Mouse (Mus musculus) forebrain, embryonic 16.5 days (tissue): ENCODE data around the gene Fa2h. TPM values are rescaled to one million over a fixed set of nuclear protein-coding genes. Genes with fewer than 3 reads are reported as not detected.
A peak's percentile ranks its signal among the peaks of the same experiment; 100 is the strongest.

Experiments
- ATAC-seq: fragments of 200-750 bp; cut with Nextera tagmentation; 2 replicates; pipeline ENCODE4 v1.8.0; 2017; ENCODE audit warnings: mild to moderate bottlenecking, moderate library complexity
- H3K27ac ChIP-seq: fragments of 300-500 bp; sonication (generic); 2 replicates; pipeline ENCODE4 v1.5.1; 2014; ENCODE audit warnings: low read length, control low read depth
- H3K27me3 ChIP-seq: fragments of 300-500 bp; sonication (generic); replicated peaks from 2 replicates; pipeline ENCODE4 v1.6.1; 2014; ENCODE audit warnings: low read length; ENCODE audit not compliant: control insufficient read depth, insufficient read depth
- H3K36me3 ChIP-seq: fragments of 300-500 bp; sonication (generic); 2 replicates; pipeline ENCODE4 v1.6.1; 2014; ENCODE audit not compliant: control insufficient read depth, insufficient read depth
- H3K4me1 ChIP-seq: fragments of 300-500 bp; sonication (generic); replicated peaks from 2 replicates; pipeline ENCODE4 v1.6.1; 2014; ENCODE audit warnings: low read length; ENCODE audit not compliant: control insufficient read depth, insufficient read depth
- H3K4me2 ChIP-seq: fragments of 300-500 bp; sonication (generic); 2 replicates; pipeline ENCODE4 v1.6.1; 2014; ENCODE audit warnings: mild to moderate bottlenecking, low read length, control low read depth
- H3K4me3 ChIP-seq: fragments of 300-500 bp; sonication (generic); replicated peaks from 2 replicates; pipeline ENCODE4 v1.5.1; 2014; ENCODE audit warnings: mild to moderate bottlenecking, low read length, control low read depth
- H3K9ac ChIP-seq: fragments of 300-500 bp; sonication (generic); replicated peaks from 2 replicates; pipeline ENCODE4 v1.6.1; 2014; ENCODE audit warnings: low read depth, low read length, control low read depth
- H3K9me3 ChIP-seq: fragments of 300-500 bp; sonication (generic); 2 replicates; pipeline ENCODE4 v1.6.1; 2016; ENCODE audit warnings: low read length; ENCODE audit not compliant: control insufficient read depth
- WGBS: fragments of 180-500 bp; shearing (Covaris S2); extraction: QIAGEN DNeasy Blood & Tissue Kit; methylation state at CpG from one replicate; pipeline ENCODE4 v1.1.7; 2014; 5-methylcytosine and 5-hydroxymethylcytosine counted together
- polyA plus RNA-seq: library from polyadenylated mRNA; unstranded; fragments of >200 nt; fragmentation: Nextera tagmentation; extraction: Ambion mirVana; gene quantifications from 2 replicates; pipeline ENCODE4 v1.2.1, GENCODE M21; 2015

The Fa2h gene
- not detected in 2 replicates for polyA plus RNA-seq

GRCm38 (mm10) chr8:111393391-111394363, at the start of gene Fa2h:
TSS of gene Fa2h (minus strand) at chr8:111393824.
- Histone ChIP-seq H3K4me2 (peak within 1 kb of the TSS; percentile 72), H3K4me1 (peaks cover 14% of the 10 kb centered on the region), H3K4me3 (peak within 1 kb of the TSS; percentile 56), H3K36me3 (no peaks in the 10 kb centered on the region), H3K27ac (no peak within 1 kb of the TSS), H3K9me3 (no peaks in the 10 kb centered on the region), H3K27me3 (peaks cover 41% of the 10 kb centered on the region), H3K9ac (peak within 1 kb of the TSS; percentile 61)
- ATAC-seq = peak; percentile 97
- WGBS = 1% methylated on average over 61 of the region's 71 CpGs

DNA sequence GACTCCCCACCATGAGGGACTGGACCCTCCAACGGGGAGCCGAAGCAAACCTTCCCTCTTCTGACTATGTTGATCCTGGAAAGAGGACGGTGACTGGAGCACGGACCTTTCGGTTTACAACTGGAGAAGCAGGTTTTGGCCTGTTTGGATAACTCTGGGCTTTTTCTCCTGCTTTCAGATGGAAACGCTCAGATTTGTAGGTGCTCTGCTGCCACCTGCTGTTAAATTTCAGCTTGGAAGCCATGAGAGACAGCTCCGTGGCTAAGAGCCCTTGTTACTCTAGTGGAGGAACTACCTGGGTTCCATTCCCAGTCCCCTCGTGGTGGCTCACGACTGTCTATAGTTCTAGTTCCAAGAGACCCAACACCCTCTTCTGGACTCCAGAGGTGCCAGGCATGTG, 45.6 kb upstream of the Fa2h start:
- no peak for ATAC-seq
- H3K27ac ChIP-seq = no peak overlapping the region
- no peaks in the 10 kb centered on the region for H3K36me3 ChIP-seq
- no peak overlapping the region for H3K4me2 ChIP-seq
- no peak overlapping the region for H3K9ac ChIP-seq
- H3K9me3 ChIP-seq = no peaks in the 10 kb centered on the region
- H3K4me3 ChIP-seq = no peak overlapping the region
- H3K4me1 ChIP-seq = no peaks in the 10 kb centered on the region
- H3K27me3 ChIP-seq = no peaks in the 10 kb centered on the region
- 22% methylated on average over 9 of the region's 9 CpGs for WGBS

DNA sequence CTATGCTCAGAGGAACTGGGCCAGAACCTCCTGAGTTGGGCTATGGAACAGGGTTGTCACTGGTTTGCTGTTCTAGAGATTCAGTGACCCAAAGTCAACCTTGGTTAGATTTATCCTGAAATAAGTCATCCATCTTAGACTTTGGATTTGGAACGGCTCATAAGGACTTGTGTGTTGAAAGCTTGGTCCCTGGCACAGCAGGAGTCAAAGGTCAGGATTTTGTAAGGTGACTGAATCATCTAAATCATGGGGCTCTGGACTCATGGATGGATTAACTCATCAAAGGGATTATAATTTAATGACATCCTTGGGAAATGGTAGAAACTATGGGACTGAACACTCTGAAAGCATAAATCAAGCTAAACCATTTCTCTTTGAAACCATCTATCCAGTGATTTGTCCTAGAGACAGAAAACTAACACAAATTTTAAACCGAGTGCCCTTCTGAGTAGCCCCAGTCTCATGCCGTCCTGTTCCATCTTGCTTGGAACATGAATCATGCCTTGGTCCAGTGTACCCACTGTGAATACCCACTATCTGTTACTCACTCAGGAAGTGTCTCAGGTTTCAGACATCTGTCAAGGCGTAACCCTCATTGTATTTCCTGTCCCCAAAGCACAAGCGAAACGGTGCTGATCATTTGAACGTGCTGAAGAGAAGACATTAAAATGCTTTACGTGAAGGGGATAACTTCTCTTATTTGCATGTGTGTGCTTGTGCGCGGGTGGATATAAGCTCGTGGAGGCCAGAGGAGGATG, 41.6 kb upstream of the Fa2h start:
- H3K9me3 ChIP-seq = no peaks in the 10 kb centered on the region
- H3K4me3 ChIP-seq = no peak overlapping the region
- WGBS = 78% methylated on average over 11 of the region's 11 CpGs
- H3K9ac ChIP-seq = no peak overlapping the region
- no peak overlapping the region for H3K27ac ChIP-seq
- H3K4me2 ChIP-seq = no peak overlapping the region
- no peaks in the 10 kb centered on the region for H3K27me3 ChIP-seq
- H3K36me3 ChIP-seq = no peaks in the 10 kb centered on the region
- no peak for ATAC-seq
- H3K4me1 ChIP-seq = no peaks in the 10 kb centered on the region

DNA sequence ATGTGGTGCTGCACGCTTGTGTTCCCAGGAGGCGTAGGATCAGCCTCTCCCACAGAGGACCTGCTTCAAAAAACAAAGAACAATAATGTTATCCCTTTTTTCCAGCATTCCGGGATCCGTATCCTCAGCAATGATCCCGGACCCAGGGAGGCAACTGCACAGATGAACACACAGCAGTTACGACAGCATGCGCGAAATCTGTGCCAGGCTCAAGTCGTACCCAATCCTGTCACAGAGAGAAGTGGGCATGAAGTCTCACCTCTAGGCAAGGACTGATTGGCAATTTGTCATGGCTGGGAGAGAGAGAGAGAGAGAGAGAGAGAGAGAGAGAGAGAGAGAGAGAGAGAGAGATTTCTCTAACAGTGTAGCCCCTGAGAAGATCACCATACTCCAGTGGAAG, 31.0 kb upstream of the Fa2h start:
- no peak overlapping the region for H3K9ac ChIP-seq
- H3K4me2 ChIP-seq = no peak overlapping the region
- no peak overlapping the region for H3K27ac ChIP-seq
- ATAC-seq = no peak
- H3K9me3 ChIP-seq = no peaks in the 10 kb centered on the region
- H3K4me1 ChIP-seq = no peaks in the 10 kb centered on the region
- H3K27me3 ChIP-seq = no peaks in the 10 kb centered on the region
- H3K36me3 ChIP-seq = no peaks in the 10 kb centered on the region
- WGBS = 82% methylated on average over 9 of the region's 9 CpGs
- H3K4me3 ChIP-seq = no peak overlapping the region

- Histone ChIP-seq H3K36me3 (no peaks in the 10 kb centered on the region), H3K27ac (no peak overlapping the region), H3K9me3 (no peaks in the 10 kb centered on the region), H3K9ac (no peak overlapping the region), H3K4me1 (no peaks in the 10 kb centered on the region), H3K4me3 (no peak overlapping the region), H3K27me3 (no peaks in the 10 kb centered on the region), H3K4me2 (no peak overlapping the region)
- ATAC-seq = no peak
- WGBS = 85% methylated on average over 11 of the region's 11 CpGs
These were observed 30.6 kb upstream of the Fa2h start for GRCm38 (mm10) chr8:111424181-111424580.

DNA sequence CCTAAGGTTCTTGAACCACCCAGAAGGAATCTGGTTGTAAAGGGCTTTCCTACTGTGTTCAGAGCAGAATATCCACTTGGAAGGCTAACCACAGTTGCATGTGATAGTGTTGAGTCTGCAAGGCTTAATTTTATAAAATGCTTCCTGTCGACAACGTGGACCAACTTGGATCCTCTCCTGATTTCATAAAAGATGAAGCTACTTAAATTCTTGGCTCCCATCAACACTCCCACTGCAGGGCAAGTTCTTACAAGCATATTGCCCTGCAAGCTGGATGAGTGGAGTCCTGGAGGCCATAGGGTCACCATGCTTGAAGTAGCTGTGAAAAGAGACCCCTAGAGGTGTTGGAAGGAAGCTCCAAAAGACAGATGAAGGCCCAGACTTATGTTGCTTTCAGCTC, 29.0 kb upstream of the Fa2h start:
- Histone ChIP-seq H3K9me3 (no peaks in the 10 kb centered on the region), H3K4me3 (no peak overlapping the region), H3K4me1 (no peaks in the 10 kb centered on the region), H3K27ac (no peak overlapping the region), H3K9ac (no peak overlapping the region), H3K36me3 (no peaks in the 10 kb centered on the region), H3K4me2 (no peak overlapping the region), H3K27me3 (no peaks in the 10 kb centered on the region)
- WGBS = 72% methylated on average over 2 of the region's 2 CpGs
- ATAC-seq = no peak

GRCm38 (mm10) chr8:111419171-111419570, 25.5 kb upstream of the Fa2h start:
- no peak overlapping the region for H3K27ac ChIP-seq
- no peak for ATAC-seq
- H3K4me2 ChIP-seq = no peak overlapping the region
- no peak overlapping the region for H3K9ac ChIP-seq
- no peaks in the 10 kb centered on the region for H3K9me3 ChIP-seq
- no peaks in the 10 kb centered on the region for H3K4me1 ChIP-seq
- no peaks in the 10 kb centered on the region for H3K36me3 ChIP-seq
- H3K4me3 ChIP-seq = no peak overlapping the region
- WGBS = 77% methylated on average over 3 of the region's 3 CpGs
- H3K27me3 ChIP-seq = no peaks in the 10 kb centered on the region

DNA sequence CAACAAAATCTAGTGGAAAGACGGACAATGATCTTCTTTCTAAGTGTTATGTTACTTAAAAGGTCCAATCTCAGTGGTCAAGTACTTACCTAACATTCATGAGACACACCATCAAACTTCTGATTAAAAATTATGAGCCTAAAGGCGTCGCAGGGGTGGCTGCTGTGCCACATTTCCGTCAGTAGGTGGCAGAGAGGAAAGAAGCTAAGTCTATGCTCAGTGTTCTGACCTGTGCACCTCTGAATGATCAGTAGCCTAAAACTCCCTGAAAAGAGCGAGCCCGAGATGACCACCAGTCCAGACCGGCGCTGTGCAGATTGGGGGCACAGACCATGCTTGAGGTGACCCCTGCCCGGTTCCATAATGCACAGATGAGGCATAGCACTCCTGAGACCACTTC, 25.0 kb upstream of the Fa2h start:
- H3K9ac ChIP-seq = no peak overlapping the region
- 28% methylated on average over 9 of the region's 9 CpGs for WGBS
- H3K27ac ChIP-seq = no peak overlapping the region
- H3K4me3 ChIP-seq = no peak overlapping the region
- ATAC-seq = no peak
- no peak overlapping the region for H3K4me2 ChIP-seq
- H3K27me3 ChIP-seq = no peaks in the 10 kb centered on the region
- H3K9me3 ChIP-seq = no peaks in the 10 kb centered on the region
- H3K4me1 ChIP-seq = no peaks in the 10 kb centered on the region
- H3K36me3 ChIP-seq = no peaks in the 10 kb centered on the region

GRCm38 (mm10) chr8:111417222-111417621, 23.6 kb upstream of the Fa2h start:
- H3K27ac ChIP-seq = no peak overlapping the region
- H3K4me3 ChIP-seq = no peak overlapping the region
- no peaks in the 10 kb centered on the region for H3K27me3 ChIP-seq
- H3K9me3 ChIP-seq = no peaks in the 10 kb centered on the region
- no peak overlapping the region for H3K9ac ChIP-seq
- WGBS = 86% methylated on average over 10 of the region's 10 CpGs
- no peak for ATAC-seq
- H3K4me1 ChIP-seq = no peaks in the 10 kb centered on the region
- H3K4me2 ChIP-seq = no peak overlapping the region
- H3K36me3 ChIP-seq = no peaks in the 10 kb centered on the region
